Mouse (Mus musculus) gastrocnemius, postnatal 25 days (tissue): ENCODE results near the gene Cacnb4. TPM values are rescaled to one million over a fixed set of nuclear protein-coding genes. Genes with fewer than 3 reads are reported as not detected.

Experiments
- DNase-seq: peaks from one replicate; pipeline ENCODE4 v3.0.0; 2022
- total RNA-seq, 2 experiments: library from RNA; stranded (reverse); gene quantifications; 1 replicate in 1 of 2; 2 replicates in 1 of 2; pipeline ENCODE4 v1.2.3; 2021

Gene Cacnb4
- total RNA-seq, 2 experiments from 2014 or later = 0.15 to 0.19 TPM

GRCm38 (mm10) chr2:52518740-52519139 is 157.9 kb downstream of the Cacnb4 start:
- DNase-seq = no peak

GRCm38 (mm10) chr2:52516534-52516933 is 160.1 kb downstream of the Cacnb4 start:
- DNase-seq = no peak

DNA sequence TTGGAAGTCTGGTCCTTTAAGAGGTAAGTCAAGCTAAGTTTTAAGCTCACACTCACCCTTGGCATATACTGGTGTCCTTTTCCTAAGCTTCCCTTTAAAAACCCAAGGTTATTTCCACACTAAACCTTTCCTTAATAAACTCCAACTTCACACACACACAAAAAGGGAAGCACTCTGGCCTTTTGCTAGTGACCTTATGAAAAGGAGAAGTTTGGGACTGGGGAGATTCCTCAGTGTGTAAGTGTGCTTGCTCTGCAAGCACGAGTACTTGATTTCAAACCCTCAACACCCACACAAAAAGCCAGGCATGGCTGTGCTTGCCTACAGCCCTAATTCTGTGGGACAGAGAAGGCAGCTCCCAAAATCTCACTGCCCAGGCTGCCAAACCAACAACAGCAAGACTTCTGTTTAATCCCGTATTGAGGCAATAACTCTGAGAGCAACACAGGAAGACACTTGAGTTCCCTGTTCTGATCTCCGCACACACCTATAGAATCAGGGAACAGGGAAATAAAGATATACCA is 163.7 kb downstream of the Cacnb4 start:
- no peak for DNase-seq

DNA sequence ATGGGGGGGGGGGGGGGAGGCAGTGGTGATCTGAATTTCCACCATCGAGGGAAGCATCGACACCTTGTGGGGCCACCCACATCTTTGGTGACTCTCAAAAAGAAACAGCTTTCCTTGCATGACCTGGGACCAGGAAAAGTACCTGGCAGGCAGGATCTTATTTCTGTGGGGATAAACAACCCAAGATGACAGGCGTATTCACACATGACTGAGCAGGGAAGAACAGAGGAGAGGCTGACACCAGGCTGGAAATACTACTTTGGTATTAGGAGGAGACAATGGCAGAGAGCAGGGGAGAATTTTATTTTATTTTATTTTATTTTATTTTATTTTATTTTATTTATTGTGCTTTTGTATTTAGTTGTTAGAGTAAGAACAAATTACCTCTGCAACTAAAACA is 164.4 kb downstream of the Cacnb4 start:
- no peak for DNase-seq

DNA sequence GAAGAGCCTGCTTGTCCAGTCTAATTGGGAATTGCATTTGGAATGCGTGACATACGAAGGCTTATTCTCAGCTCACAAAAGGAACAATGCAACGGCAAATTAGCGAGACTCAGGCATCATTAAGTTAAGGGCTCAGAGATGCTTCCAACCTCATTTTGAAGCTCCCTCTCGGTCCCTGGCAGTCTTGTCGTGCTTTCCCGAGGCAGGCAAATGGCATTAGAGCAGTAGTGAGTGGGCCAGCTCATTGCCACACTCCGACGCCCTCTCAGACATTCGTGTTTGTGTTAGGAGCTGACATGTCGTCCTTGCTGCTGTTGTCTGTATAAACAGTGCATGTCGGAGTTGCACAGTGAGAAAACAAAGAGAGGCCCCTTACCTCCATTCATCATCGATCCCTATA is 164.8 kb downstream of the Cacnb4 start:
- DNase-seq = no peak

DNA sequence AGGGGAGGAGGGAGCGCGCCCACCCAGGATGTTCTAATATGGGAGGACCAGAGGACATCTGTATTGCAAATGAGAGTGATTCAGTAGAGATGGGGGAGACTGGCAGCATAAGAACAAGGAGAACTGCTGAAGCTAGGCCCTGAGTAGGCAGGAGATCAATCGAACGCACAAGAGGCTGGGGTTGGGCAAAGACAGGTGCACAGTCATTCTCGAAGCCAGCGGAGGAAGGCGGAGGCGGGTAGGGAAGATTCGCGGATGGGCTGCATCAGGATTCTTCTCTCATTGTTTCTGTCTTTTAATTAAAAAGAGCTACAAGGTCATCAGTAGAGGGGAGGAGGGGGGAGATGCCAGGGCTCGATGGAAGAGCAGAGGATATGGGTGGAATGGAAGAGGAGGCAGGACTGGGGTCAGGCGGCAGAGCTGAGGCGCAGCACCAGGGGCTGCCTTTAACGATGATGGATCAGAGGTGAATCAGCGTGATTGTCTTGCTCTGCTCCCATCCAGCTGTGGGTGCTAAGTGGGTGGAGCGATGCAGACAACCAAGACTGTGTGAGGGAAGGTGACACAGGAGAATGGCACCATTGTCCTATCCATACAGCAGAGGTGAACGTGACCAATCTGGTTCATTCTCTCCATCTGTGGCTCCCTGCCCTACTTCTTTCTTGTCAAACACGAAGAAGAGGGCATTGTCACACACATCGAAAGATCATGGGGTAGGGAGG is 166.7 kb downstream of the Cacnb4 start:
- no peak for DNase-seq

GRCm38 (mm10) chr2:52505164-52505563 is 171.5 kb downstream of the Cacnb4 start:
- DNase-seq = no peak

DNA sequence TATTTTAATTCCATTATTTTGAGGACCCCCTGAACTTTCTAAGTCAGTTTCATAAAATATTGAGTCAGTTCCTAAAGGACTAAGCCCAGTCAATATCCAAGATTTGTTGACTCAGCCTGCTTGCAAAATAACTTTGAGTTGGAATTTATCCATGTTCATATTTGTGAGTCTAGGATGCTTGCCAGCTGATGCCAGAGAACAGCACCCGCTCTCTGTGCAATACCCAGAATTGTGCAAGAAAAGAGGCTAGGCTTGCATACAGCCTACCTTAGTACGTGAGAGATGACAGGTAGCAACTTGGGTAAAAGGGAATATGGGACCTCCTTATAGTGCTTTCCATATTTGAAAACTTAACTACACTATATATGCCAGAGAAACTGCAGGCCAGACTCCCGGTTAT is 171.9 kb downstream of the Cacnb4 start:
- no peak for DNase-seq

GRCm38 (mm10) chr2:52499849-52500262 is 176.8 kb downstream of the Cacnb4 start:
- peak; percentile 50 for DNase-seq

DNA sequence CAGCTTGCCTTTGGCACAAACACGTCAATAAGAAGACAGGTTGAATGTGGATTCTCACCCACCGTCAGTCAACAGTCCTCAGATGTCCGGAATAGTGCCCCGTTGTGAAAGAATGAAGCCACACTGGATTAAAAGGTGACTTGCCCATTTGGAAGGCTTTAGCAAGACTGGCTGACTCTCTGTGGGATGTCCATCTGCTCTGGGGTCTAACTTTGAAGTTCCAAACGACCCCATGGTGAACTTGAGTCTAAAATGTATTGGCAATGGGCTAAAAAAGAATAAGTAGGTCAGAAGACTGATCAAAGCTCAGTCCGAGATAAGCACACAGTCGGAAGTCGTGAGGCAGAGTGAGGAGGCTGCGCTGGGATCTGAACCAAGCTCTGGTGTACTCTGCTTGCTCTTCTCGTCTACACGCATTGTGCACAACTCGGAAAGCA is 177.5 kb downstream of the Cacnb4 start:
- no peak for DNase-seq

DNA sequence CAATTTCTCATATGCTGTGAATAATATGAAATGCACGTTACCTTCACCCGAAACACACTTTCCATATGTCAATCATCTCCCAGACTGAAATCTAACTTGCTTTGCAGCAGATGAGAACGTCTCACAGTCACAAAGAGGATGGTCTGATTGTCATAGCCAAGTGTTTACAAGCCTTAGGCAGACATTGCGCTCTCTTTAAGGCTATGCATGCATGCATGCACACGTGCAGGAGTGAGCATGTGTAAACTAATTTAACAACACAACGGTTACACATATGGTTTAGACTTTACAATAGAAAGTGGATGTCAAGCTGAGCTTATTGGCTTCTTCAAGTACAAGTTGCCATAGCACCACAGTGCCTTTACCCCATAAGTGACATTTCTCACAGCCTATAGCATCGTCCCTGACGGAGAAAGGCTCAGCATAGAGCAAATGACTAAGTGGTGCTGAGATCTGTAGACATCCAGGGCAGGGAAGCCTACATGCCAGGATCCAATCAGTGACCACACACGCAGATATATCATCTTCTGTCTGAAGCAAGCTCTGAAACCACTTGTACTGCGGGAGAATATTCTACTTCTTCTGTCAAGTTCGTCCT is 181.4 kb downstream of the Cacnb4 start:
- DNase-seq = no peak

- no peak for DNase-seq
Observed at GRCm38 (mm10) chr2:52494274-52494673, 182.4 kb downstream of the Cacnb4 start.

DNA sequence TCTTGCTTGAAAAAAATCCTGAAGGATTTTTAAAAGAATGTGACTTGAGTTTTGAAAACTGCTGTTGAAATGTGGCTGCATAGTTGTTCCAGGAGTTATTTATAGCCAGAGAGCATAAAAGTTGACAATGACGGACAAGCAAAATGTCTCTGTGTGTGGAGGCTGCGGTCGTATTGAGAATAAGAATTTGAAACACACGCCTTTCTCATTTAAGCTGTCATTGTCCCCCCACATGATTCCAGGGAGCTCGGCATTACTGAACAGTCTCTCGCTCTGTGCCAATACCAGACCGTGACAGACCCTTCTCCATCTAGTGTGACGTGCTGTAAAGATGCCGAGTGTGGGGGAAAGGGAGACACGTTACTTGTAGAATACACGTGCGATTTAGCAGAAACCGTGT is 183.8 kb downstream of the Cacnb4 start:
- no peak for DNase-seq

GRCm38 (mm10) chr2:52489840-52490239 is 186.8 kb downstream of the Cacnb4 start:
- DNase-seq = no peak

DNA sequence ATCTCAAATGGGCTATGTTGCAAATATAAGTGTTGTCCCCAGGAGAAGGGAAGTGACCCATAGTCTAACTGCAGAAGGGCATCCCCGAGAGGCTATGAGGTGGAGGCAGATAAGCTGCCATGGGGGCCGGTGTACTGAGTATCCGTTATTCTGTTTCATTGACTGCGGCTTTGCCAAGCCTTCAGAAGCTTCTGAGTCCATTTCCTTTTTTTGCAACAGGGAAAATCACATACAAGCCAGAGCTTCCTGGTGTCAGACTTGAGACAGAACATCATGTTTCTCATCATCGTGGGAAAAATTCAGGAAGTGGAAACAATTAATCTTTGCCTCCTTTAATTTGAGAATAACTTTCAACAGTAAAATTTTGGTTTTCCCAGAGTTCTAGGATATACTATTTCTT is 193.1 kb downstream of the Cacnb4 start:
- no peak for DNase-seq

- DNase-seq = no peak
Observed at GRCm38 (mm10) chr2:52480476-52480875, 196.2 kb downstream of the Cacnb4 start.

DNA sequence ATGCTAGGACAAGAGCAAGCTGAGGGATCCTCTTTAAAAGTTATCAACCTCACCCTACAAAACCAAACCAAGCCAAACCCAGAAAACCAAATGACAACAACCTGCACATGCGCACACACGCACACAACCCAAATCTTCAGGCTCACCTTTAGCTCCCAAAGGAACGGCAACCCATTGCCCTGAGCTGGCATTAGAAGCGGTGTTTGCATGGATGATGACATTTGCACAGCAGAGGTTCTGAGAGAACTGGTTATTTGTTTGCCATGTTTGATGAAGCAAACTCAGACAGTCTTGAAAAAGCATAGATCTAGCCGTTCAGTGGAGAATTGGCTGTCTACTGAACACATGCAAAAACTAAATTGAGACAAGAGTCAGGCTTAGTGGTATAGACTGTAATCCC is 198.1 kb downstream of the Cacnb4 start:
- DNase-seq = no peak

- no peak for DNase-seq
Observed at GRCm38 (mm10) chr2:52477550-52477907, 199.1 kb downstream of the Cacnb4 start.

DNA sequence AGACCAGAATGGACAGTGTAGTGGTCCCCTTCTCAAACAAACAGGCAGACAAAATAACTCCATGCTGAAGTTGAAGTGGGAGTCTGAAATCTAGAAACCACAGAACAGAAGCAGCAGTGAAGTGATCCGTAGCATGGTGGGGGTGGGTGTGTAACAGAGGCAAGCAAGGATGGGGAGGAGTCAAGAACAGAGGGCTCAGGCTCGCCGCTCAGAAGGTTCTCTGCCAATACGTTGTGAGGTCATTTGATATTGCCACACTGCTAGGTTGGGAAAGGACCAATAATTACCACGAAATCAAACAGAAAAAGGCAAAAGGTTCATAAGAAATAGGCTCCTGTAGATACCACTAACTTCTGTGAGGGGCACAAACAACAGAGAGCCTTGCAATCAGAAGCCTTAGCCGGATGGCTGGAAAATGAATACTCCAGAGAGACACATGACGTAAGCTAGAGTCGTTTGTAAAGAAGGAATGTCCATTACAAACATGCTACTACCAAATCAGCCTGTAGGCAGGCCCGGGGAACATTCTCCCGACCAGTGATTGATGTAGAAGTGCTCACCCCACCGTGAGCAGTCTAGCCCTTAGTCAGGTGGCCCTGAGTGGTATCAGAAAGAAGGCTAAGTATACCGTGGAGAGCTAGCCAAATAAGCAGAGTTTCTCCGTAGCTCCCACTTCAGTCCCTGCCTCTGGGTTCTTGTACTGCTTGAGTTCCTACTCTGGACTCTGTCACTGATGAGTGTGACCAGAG is 199.7 kb downstream of the Cacnb4 start:
- no peak for DNase-seq

DNA sequence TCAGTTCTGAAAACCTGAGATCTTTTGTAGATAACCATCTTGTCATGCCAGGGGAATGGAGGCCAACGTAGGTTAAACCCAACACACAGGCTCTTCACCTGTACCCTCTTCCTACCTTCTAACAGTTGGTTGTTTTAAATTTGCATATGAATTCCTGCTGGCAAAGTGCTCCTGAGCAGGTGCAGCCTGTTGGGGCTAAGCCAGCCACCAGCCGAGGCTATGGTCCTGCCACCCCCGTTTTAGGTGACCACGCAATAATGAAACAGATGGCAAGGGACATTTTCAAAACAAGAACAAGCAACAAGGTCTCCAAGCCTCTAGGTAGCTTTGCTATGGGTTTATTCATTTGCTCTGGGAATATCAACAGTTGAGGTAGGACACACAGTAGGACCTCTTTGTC is 200.8 kb downstream of the Cacnb4 start:
- DNase-seq = no peak

DNA sequence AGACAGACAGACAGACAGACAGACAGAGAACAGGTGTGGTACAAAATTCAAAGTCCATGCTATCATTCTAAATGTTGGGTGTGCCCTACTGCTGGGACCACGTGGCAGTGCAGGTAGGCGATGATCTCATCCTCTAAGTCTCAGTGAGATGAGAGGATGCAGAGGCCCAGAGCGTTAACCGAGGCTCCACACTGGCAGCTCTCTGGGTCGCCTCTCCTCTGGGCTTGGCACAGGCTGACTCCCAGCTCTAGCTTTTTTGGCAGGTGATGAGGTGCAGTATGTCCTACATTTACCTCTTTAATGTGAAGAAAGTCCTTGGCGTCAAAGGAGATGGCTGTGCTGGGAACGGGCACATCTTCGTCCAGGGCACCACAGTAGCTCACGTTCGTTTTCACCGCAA is 202.1 kb downstream of the Cacnb4 start:
- DNase-seq = no peak

DNA sequence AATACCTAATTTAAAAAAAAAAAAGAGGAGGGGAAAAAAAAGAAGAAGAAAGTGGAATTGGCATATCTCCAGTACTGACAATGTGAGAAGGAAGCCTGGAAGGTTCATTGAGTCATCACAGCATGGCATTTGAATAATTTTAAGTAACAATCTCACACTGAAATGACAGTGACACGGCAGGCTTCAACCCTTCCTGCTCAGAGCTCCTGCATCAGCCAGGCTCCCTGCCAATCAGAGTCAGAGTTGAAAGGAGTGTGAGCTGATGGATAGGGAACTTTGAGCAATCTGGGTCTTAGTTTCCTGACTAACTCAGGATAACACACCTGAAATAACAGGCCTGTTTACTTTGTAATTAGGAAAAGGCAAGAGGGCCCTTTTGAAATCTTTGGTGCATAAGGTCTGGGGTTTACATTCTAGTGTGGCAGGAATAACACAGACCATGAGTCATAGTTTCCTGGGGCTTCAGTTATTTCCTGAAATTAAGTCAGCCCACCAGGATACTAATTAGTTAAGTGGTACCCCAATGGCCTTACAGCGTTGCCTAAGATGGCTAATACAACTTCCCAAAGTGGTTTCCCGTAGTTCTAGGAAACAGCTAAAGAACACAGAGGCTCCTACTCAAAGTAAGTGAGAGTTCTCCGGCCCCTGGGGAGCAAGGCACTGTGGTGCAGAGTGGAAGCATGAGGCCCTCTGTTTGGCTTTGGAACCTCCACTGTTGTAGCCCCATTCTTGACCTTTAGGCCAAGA is 204.9 kb downstream of the Cacnb4 start:
- DNase-seq = no peak
